Mouse (Mus musculus) embryonic fibroblast, embryonic 13.5 days (primary cell): ENCODE results near the gene Ap5z1.

Experiments used
- CTCF ChIP-seq: IDR thresholded peaks from 2 replicates; pipeline ENCODE4 v1.5.1; 2011; ENCODE audit warnings: mild to moderate bottlenecking, control low read depth, low read length, moderate library complexity, borderline replicate concordance; ENCODE audit not compliant: insufficient read depth
- POLR2A ChIP-seq: IDR thresholded peaks from 2 replicates; pipeline ENCODE4 v1.6.1; 2011; ENCODE audit warnings: low read depth, mild to moderate bottlenecking, control low read depth, low read length, moderate library complexity

DNA sequence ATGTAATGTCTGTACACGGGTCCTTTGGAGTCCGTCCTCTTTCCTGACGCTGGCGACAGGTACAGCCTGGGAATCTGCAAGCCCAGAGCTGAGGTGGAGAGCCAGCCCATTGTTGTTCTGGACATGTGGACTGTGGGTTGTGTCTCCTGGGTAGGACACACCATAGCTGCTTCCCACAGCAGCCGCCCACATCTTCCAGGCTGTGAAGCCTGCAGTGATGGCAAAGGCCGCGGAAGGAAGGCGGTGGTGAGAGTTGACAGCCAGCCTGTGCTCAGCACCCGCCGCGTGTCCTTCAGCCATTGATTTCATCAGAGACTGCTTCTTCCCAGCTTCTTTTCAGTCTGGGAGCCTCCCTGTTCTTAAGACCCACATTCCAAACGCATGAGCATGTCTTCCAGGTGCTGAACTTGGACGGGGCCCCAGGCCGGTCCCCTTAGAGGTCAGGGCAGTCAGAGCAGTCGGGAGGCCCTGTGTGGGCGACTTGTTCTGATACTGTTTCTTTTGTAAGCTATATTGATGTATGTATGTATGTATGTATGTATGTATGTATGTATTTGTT, 25.3 kb upstream of the Ap5z1 start:
- no peak for TF ChIP-seq CTCF
- no peak for TF ChIP-seq POLR2A
